Mouse (Mus musculus) small intestine, adult 2 months (tissue): ENCODE measurements around the gene Pgd.

Experiments used
- CTCF ChIP-seq: fragments of 200-500 bp; IDR thresholded peaks from 2 replicates; pipeline ENCODE4 v1.5.1; 2012; ENCODE audit warnings: low read depth, mild to moderate bottlenecking, control low read depth, inconsistent platforms, low read length, moderate library complexity, mixed read lengths; ENCODE audit not compliant: insufficient replicate concordance, insufficient read length; ENCODE audit errors: extremely low read depth
- POLR2A ChIP-seq: fragments of 200-500 bp; IDR thresholded peaks from 2 replicates; pipeline ENCODE4 v1.6.1; 2012; ENCODE audit warnings: low read depth, mild to moderate bottlenecking, control low read depth, inconsistent platforms, low read length, moderate library complexity

DNA sequence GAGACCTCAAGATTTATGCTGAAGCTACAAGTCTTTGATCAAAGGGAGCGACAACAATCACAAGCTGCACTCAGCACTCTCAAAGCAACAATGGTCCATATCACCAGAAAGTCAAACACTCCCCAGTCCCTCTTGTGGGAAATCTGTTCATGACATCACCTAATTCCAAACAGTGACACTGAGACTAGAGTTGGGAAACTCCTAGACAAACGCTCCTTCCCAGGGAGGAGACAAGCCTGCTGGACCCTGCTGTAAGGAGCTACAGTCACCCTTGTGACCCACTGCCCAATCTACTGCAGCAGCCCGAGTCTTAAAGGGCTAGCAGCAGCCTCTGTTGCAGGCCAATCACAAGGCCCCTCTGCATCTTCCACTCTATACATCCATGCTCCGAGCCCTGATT, 13.0 kb upstream of the Pgd start:
- TF ChIP-seq CTCF, result no peak
- no peak for TF ChIP-seq POLR2A
